Mouse (Mus musculus) 3T3-L1 (cell line): ENCODE data around the gene Pdxdc1.
"Not testable (repeated sequence)": the region's sequence is repeated elsewhere in the genome, so short reads cannot be mapped to it uniquely, and the experiment has no call there.

Experiments used
- DNase-seq: peaks from one replicate; pipeline ENCODE4 v3.0.0-alpha.2; 2015; ENCODE audit warnings: low read depth, low spot score

The Pdxdc1 gene

DNA sequence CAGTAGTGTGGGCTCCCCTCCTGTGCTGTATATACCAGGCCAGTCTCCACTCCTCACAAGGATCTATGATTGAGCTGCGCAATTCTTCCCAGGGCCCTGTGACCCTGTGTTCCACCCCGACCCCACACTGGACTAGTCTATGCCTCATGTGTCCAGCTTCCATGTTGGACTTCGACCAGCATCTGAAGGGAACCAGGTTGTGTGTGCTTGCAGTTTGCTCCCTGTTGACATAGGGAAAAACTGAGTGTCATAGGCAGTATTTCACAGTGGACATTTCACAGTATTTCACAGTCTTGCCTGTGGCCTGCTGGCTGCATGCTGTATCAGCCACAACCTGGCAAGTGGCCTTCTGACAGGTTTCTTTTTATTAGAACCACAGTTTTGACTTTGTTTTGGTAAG, 89.7 kb downstream of the Pdxdc1 start:
- no peak for DNase-seq

DNA sequence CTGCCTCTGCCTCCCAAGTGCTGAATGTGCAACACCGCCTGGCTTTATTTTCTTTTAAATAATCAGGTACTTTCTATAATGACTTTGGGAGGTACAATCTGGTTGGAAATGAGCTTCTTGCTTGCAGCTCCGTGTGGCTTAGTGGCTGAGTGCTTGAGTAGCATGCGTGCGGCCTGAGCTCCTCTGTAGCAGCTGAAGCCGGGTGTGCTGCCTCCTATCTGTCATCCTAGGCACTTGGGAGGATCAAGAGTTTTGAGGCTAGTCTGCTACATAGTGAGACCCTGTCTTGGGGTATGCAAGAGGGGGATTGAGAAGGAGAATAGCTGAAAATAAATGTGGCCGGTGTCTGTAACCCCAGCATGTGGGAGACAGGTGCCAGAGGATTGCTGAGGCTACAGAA, 90.8 kb downstream of the Pdxdc1 start:
- no peak for DNase-seq

DNA sequence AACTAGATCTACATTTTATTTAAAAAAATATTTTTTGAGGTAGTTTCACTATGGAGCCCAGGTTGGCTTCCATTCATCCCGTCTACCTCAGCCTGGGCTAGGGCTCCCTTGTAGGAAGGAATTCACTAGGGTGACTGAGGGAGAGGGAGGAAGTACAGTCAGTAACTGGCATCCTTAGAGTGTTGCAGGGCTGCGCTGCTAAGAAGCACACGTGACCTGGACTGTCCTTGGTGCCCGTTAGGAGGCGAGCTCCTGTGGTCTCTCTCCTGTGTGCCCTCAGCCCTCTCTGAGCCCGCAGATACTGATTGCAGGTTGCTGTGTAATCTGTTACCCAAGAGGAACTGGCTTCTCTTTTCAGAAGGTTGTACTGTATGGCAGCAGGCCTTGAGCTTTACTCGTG, 94.5 kb downstream of the Pdxdc1 start:
- DNase-seq, result no peak

DNA sequence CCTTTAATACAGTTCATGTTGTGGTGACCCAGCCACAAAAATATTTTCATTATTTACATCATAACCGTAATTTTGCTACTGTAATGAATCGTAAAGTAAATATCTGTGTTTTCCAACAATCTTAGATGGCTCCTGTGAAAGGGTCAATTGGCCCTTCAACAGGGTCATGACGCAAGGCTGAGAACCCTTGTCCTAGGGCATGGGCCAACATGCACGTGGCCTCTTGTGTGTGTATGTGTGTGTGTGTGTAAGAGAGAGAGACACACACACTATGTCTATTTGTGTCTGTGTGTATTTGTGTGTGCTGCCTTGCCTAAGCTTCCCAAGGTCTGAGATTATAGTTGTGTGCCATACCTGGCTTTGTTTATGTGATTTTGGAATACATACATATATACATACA, 95.3 kb downstream of the Pdxdc1 start:
- DNase-seq, result no peak

DNA sequence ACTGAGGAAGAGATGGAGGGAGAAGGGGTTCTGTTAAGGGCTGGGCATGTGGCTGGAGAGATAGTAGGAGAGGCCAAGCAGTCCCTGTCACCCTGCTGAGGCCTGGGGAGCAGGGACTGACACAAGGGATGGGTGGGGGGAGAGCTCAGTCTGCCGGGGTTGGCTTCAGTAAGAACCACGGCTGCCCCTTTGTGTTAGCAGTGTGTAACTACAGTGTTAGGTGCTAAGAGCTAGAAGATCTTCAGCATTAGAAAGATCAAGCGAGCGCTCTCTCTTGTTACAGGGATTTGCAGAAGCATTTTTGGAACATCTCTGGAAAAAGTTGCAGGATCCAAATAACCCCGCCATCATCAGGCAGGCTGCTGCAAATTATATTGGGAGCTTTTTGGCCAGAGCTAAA, 98.3 kb downstream of the Pdxdc1 start:
- no peak for DNase-seq

DNA sequence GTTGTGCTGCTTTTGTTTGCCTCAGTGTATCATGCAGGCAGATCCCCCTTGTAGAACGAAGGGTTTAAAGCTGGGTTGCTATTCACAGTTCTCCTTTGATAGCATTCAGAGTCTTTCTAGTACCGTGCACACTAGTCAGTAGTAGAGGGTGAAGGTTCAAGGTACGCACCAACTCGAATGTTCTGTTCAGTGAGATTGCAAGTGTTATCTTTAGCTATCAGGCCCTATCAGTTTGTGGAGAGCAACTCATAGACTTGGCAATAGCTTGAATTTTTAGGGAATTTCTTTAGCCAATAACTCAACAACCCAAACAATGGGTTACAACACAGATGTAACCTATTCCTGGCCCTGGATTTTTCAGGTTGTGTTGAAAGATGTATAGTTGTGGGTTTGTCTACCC, 101.7 kb downstream of the Pdxdc1 start:
- no peak for DNase-seq

DNA sequence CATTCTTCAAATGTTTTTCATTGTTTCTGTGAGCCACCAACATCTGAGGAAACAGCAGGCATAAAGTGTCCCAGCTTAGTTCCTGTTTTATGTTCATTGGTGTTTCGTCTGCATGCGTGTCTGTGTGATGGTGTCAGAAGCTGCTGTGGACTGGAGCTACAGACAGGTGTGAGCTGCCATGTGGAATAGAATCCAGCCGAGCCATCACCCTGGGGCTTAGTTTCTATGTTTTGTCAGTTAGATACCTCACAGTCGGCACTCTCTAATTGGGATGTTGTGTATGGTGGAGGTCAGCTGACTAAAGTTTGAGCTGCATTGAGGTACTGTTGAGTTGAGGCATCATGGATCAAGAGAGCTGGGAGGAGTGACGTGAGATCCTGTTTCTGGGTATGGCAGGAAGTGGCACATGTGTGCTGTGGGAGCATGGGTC, 106.2 kb downstream of the Pdxdc1 start:
- no peak for DNase-seq

DNA sequence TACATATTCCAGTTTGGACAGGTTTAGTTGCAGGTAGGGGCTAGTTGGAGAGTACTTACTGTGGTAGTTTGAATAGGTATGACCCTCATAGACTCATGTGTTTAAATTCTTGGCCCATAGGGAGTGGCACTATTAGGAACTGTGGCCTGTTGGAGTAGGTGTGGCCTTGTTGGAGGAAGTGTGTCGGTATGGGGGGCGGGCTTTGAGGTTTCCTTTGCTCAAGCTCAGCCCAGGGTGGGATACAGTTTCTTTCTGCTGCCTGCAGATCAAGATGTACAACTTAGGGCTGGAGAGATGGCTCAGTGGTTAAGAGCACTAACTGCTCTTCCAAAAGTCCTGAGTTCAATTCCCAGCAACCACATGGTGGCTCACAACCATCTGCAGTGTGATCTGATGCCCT, 109.5 kb downstream of the Pdxdc1 start:
- DNase-seq, result not testable (repeated sequence)

DNA sequence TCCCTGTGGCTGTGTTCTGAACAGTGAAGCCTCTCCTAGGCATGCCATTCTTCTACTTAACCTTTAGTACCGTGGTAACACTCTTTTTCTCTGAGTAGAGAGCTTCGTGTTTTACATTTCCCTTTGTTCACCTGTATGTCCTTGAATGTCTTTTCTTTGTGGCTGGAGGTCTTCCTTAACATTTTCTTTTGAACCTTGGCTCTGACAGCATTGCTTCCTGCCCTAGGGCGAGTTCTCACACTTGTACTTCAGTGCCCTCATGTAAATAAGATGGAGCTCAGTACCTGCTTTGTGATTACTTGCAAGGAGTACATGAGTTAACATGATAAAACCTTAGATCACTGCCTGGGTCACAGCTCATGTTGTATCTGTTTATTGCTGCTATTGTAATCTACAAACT, 117.0 kb downstream of the Pdxdc1 start:
- DNase-seq, result no peak
